Mouse (Mus musculus) retina, embryonic 14.5 days (tissue): ENCODE data around the gene Smad6.

Source experiments
- DNase-seq: peaks from one replicate; pipeline ENCODE4 v3.0.0-alpha.2; 2015; ENCODE audit warnings: low spot score

Smad6 gene

GRCm38 (mm10) chr9:64021319-64021850 lies 474 bp downstream of the Smad6 start:
- DNase-seq: peak; percentile 45

GRCm38 (mm10) chr9:64020606-64021318 lies 1.1 kb downstream of the Smad6 start:
- DNase-seq: peak; percentile 56

GRCm38 (mm10) chr9:64020171-64020605 lies 1.7 kb downstream of the Smad6 start:
- no peak for DNase-seq

- no peak for DNase-seq
Measured at GRCm38 (mm10) chr9:64019036-64019886, 2.6 kb downstream of the Smad6 start.

- peak; percentile 83 for DNase-seq
Measured at GRCm38 (mm10) chr9:64017861-64018793, 3.7 kb downstream of the Smad6 start.

- peak; percentile 83 for DNase-seq
Measured at GRCm38 (mm10) chr9:64016648-64017400, 5.0 kb downstream of the Smad6 start.

GRCm38 (mm10) chr9:64016092-64016491 lies 5.8 kb downstream of the Smad6 start:
- DNase-seq: no peak

- DNase-seq: no peak
Measured at GRCm38 (mm10) chr9:64014801-64015200, 7.1 kb downstream of the Smad6 start.

- DNase-seq: no peak
Measured at GRCm38 (mm10) chr9:64011356-64011755, 10.5 kb downstream of the Smad6 start.

GRCm38 (mm10) chr9:64002981-64003380 lies 18.9 kb downstream of the Smad6 start:
- DNase-seq: no peak

- DNase-seq: no peak
Measured at GRCm38 (mm10) chr9:64001081-64001480, 20.8 kb downstream of the Smad6 start.

- no peak for DNase-seq
Measured at GRCm38 (mm10) chr9:64000085-64000484, 21.8 kb downstream of the Smad6 start.

GRCm38 (mm10) chr9:63999194-63999593 lies 22.7 kb downstream of the Smad6 start:
- DNase-seq: no peak

- no peak for DNase-seq
Measured at GRCm38 (mm10) chr9:63998026-63998425, 23.8 kb downstream of the Smad6 start.

- DNase-seq: peak; percentile 22
Measured at GRCm38 (mm10) chr9:63997439-63997838, 24.4 kb downstream of the Smad6 start.

- DNase-seq: no peak
Measured at GRCm38 (mm10) chr9:63993256-63993655, 28.6 kb downstream of the Smad6 start.

GRCm38 (mm10) chr9:63992761-63993160 lies 29.1 kb downstream of the Smad6 start:
- DNase-seq: no peak

- DNase-seq: no peak
Measured at GRCm38 (mm10) chr9:63991193-63991592, 30.7 kb downstream of the Smad6 start.

- no peak for DNase-seq
Measured at GRCm38 (mm10) chr9:63989641-63990040, 32.2 kb downstream of the Smad6 start.

GRCm38 (mm10) chr9:63989214-63989613 lies 32.6 kb downstream of the Smad6 start:
- no peak for DNase-seq

- DNase-seq: no peak
Measured at GRCm38 (mm10) chr9:63985125-63985524, 36.7 kb downstream of the Smad6 start.
